Mouse (Mus musculus) 3134 (cell line): ENCODE results near the gene Efna2.

ENCODE experiments used
- DNase-seq: peaks from one replicate; pipeline ENCODE4 v3.0.0-alpha.2; 2011; ENCODE audit warnings: low spot score; ENCODE audit not compliant: insufficient read length; ENCODE audit errors: extremely low read depth

Gene Efna2

GRCm38 (mm10) chr10:80226416-80227165 is 47.3 kb downstream of the Efna2 start, which contains the start of gene Mum1:
Gene Mum1, plus strand, starts transcription at chr10:80226434.
- DNase-seq = peak; percentile 100

GRCm38 (mm10) chr10:80227166-80227539 is 47.9 kb downstream of the Efna2 start:
- no peak for DNase-seq

GRCm38 (mm10) chr10:80227877-80228775 is 48.8 kb downstream of the Efna2 start:
- DNase-seq = no peak

DNA sequence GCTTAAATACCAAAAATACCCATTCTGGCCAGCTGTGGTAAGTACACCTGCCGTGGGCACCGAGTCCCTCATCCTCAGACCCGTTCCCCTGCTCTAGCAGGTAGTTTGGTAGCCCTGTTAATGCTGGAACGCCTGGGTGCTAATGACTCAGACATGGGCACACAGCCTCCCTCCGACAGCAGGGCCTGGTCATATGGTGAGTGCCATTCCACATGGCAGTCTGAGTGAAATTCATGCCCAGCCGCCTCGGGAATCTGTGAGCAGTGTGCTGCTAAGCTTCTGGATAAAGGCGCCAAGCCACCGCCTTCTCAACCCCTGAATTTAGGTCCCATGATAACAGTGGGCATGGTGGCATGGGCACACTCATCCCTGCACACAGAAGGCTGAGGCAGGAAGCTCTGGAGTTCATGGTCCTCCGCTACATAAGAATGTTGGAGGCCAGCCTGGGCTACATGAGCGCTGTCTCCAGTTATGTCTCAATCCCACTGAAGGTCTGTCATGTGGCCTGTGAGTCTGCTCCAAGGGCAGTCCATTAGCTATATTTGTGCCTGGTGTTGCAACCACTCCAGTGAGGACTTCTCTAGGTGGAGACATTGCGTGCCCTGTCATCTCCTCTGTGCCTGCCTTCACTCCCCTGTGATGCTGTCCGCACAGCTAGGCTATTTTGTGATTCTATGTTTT is 57.0 kb downstream of the Efna2 start:
- DNase-seq = no peak

DNA sequence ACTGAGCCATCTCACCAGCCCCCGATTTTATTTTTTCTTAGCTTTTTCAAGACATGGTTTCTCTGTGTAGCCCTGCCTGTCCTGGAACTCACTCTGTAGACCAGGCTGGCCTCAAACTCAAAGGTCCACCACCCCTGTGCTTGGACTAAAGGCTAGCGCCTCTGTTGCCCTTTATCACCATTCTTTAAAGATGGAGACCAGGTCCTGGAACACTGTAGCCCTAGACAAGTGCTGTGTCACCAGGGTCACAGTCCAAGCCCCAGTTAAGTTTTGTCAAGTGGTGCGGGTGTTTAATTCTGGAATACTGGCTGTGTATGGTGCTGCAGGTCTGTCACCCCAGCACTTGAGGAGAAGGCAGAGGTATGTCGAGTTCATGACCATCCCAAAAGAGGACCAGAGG is 57.7 kb downstream of the Efna2 start:
- DNase-seq = no peak

- DNase-seq = no peak
Observed at GRCm38 (mm10) chr10:80238306-80238705, 59.0 kb downstream of the Efna2 start.
